Mouse (Mus musculus) kidney, postnatal 36 days (tissue): Measurements from ENCODE around the gene Iqcd.

Experiments used
- DNase-seq, 2 experiments: peaks; one replicate each; pipeline ENCODE4 v3.0.0; 2021 to 2022; ENCODE audit warnings: mixed read lengths in 2 of 2

Iqcd gene

GRCm38 (mm10) chr5:120588569-120589094, at the start of gene Iqcd, which contains the start of gene Tpcn1:
Gene Iqcd, plus strand, starts transcription at chr5:120589016.
Gene Tpcn1, minus strand, starts transcription at chr5:120588673.
- DNase-seq, result peak; percentile 99 to 100

- DNase-seq, result no peak
These were observed 40.5 kb upstream of the Iqcd start for GRCm38 (mm10) chr5:120548236-120548850.

GRCm38 (mm10) chr5:120550137-120550536, 38.7 kb upstream of the Iqcd start:
- DNase-seq, result peak; percentile 55 to 69

GRCm38 (mm10) chr5:120550673-120551072, 38.1 kb upstream of the Iqcd start:
- no peak for DNase-seq

GRCm38 (mm10) chr5:120555871-120556270, 32.9 kb upstream of the Iqcd start:
- DNase-seq, result no peak

- no peak for DNase-seq
These were observed 30.8 kb upstream of the Iqcd start for GRCm38 (mm10) chr5:120558041-120558440.

GRCm38 (mm10) chr5:120558762-120559161, 30.1 kb upstream of the Iqcd start:
- DNase-seq, result no peak

GRCm38 (mm10) chr5:120560129-120560615, 28.6 kb upstream of the Iqcd start:
- DNase-seq, result peak in 1 of 2 experiments; percentile 36

GRCm38 (mm10) chr5:120560616-120561311, 28.1 kb upstream of the Iqcd start:
- DNase-seq, result peak; percentile 91 to 93

- peak; percentile 88 to 91 for DNase-seq
These were observed 25.6 kb upstream of the Iqcd start for GRCm38 (mm10) chr5:120562956-120563913.

GRCm38 (mm10) chr5:120563914-120564311, 24.9 kb upstream of the Iqcd start:
- DNase-seq, result no peak

GRCm38 (mm10) chr5:120565171-120565905, 23.5 kb upstream of the Iqcd start:
- DNase-seq, result peak; percentile 49 to 53

- DNase-seq, result peak; percentile 82 to 83
These were observed 22.7 kb upstream of the Iqcd start for GRCm38 (mm10) chr5:120566101-120566500.

GRCm38 (mm10) chr5:120566681-120567252, 22.0 kb upstream of the Iqcd start:
- DNase-seq, result peak; percentile 58 to 72

GRCm38 (mm10) chr5:120567253-120567701, 21.5 kb upstream of the Iqcd start:
- DNase-seq, result peak; percentile 67 to 72

GRCm38 (mm10) chr5:120567761-120568211, 21.0 kb upstream of the Iqcd start:
- DNase-seq, result no peak

GRCm38 (mm10) chr5:120568336-120568768, 20.5 kb upstream of the Iqcd start:
- DNase-seq, result no peak

GRCm38 (mm10) chr5:120568964-120569363, 19.9 kb upstream of the Iqcd start:
- DNase-seq, result no peak

- DNase-seq, result no peak
These were observed 19.0 kb upstream of the Iqcd start for GRCm38 (mm10) chr5:120569791-120570190.

GRCm38 (mm10) chr5:120570289-120570897, 18.4 kb upstream of the Iqcd start:
- no peak for DNase-seq
